Mouse (Mus musculus) kidney, adult 2 months (tissue): ENCODE data around the gene Lrrc57.

Experiments
- CTCF ChIP-seq: fragments of 200-500 bp; conservative IDR thresholded peaks from 2 replicates; pipeline ENCODE4 v1.5.1; 2011; ENCODE audit warnings: low read depth, mild to moderate bottlenecking, control low read depth, low read length, moderate library complexity, mixed read lengths; ENCODE audit not compliant: insufficient read depth, insufficient read length
- POLR2A ChIP-seq: fragments of 200-500 bp; IDR thresholded peaks from one replicate; pipeline ENCODE4 v1.6.1; 2011; ENCODE audit warnings: low read depth, low read length, control low read depth

- TF ChIP-seq CTCF = no peak
- TF ChIP-seq POLR2A = no peak
Measured at GRCm38 (mm10) chr2:120654693-120655092, 45.4 kb upstream of the Lrrc57 start.
